Mouse (Mus musculus): Measurements from ENCODE around the gene Fabp3.

The Fabp3 gene

GRCm38 (mm10) chr4:130295047-130295745, 13.2 kb upstream of the Fabp3 start:
- DNase-seq (ENCODE audit: low spot score), result no peak

GRCm38 (mm10) chr4:130296243-130296965, 12.0 kb upstream of the Fabp3 start:
- DNase-seq (ENCODE audit: low spot score), result no peak

- peak; percentile 42 for DNase-seq (ENCODE audit: low spot score)
Observed at GRCm38 (mm10) chr4:130297123-130297529, 11.3 kb upstream of the Fabp3 start.

- peak; percentile 56 for DNase-seq (ENCODE audit: low spot score)
Observed at GRCm38 (mm10) chr4:130298877-130299628, 9.3 kb upstream of the Fabp3 start.

- DNase-seq (ENCODE audit: low spot score), result no peak
Observed at GRCm38 (mm10) chr4:130299629-130300018, 8.8 kb upstream of the Fabp3 start.

- DNase-seq (ENCODE audit: low spot score), result no peak
Observed at GRCm38 (mm10) chr4:130302285-130302870, 6.0 kb upstream of the Fabp3 start.

- DNase-seq (ENCODE audit: low spot score), result no peak
Observed at GRCm38 (mm10) chr4:130304746-130305145, 3.6 kb upstream of the Fabp3 start.

GRCm38 (mm10) chr4:130306796-130307630, 1.4 kb upstream of the Fabp3 start:
- DNase-seq (ENCODE audit: low spot score), result peak; percentile 76

GRCm38 (mm10) chr4:130307851-130308230, 554 bp upstream of the Fabp3 start:
- DNase-seq (ENCODE audit: low spot score), result no peak

- no peak for DNase-seq (ENCODE audit: low spot score)
Observed at GRCm38 (mm10) chr4:130309254-130309653, 859 bp downstream of the Fabp3 start.

GRCm38 (mm10) chr4:130312526-130312925, 4.1 kb downstream of the Fabp3 start:
- DNase-seq (ENCODE audit: low spot score), result no peak

GRCm38 (mm10) chr4:130313552-130313951, 5.2 kb downstream of the Fabp3 start:
- DNase-seq (ENCODE audit: low spot score), result no peak

GRCm38 (mm10) chr4:130315771-130316527, 7.6 kb downstream of the Fabp3 start:
- DNase-seq (ENCODE audit: low spot score), result peak; percentile 62

- DNase-seq (ENCODE audit: low spot score), result no peak
Observed at GRCm38 (mm10) chr4:130316691-130317090, 8.3 kb downstream of the Fabp3 start.

- DNase-seq (ENCODE audit: low spot score), result no peak
Observed at GRCm38 (mm10) chr4:130318122-130318521, 9.7 kb downstream of the Fabp3 start.

GRCm38 (mm10) chr4:130319564-130319963, 11.2 kb downstream of the Fabp3 start:
- no peak for DNase-seq (ENCODE audit: low spot score)

- DNase-seq (ENCODE audit: low spot score), result no peak
Observed at GRCm38 (mm10) chr4:130321640-130322039, 13.2 kb downstream of the Fabp3 start.

GRCm38 (mm10) chr4:130322567-130322966, 14.2 kb downstream of the Fabp3 start:
- DNase-seq (ENCODE audit: low spot score), result no peak

- no peak for DNase-seq (ENCODE audit: low spot score)
Observed at GRCm38 (mm10) chr4:130323165-130323564, 14.8 kb downstream of the Fabp3 start.

- no peak for DNase-seq (ENCODE audit: low spot score)
Observed at GRCm38 (mm10) chr4:130323607-130324006, 15.2 kb downstream of the Fabp3 start.

- DNase-seq (ENCODE audit: low spot score), result no peak
Observed at GRCm38 (mm10) chr4:130325446-130325845, 17.1 kb downstream of the Fabp3 start.

All from adipocyte (in vitro differentiated cells).